Mouse (Mus musculus) cortical plate, adult 2 months (tissue): ENCODE results near the gene Letmd1.

ENCODE experiments used
- CTCF ChIP-seq: fragments of 200-500 bp; IDR thresholded peaks from 2 replicates; pipeline ENCODE4 v1.5.1; 2011; ENCODE audit warnings: mild to moderate bottlenecking, control low read depth, low read length; ENCODE audit not compliant: insufficient read depth; ENCODE audit errors: extremely low read depth
- POLR2A ChIP-seq: fragments of 200-500 bp; IDR thresholded peaks from 2 replicates; pipeline ENCODE4 v1.6.1; 2011; ENCODE audit warnings: mild to moderate bottlenecking, low read length, control low read depth; ENCODE audit not compliant: insufficient read depth; ENCODE audit errors: extremely low read depth

DNA sequence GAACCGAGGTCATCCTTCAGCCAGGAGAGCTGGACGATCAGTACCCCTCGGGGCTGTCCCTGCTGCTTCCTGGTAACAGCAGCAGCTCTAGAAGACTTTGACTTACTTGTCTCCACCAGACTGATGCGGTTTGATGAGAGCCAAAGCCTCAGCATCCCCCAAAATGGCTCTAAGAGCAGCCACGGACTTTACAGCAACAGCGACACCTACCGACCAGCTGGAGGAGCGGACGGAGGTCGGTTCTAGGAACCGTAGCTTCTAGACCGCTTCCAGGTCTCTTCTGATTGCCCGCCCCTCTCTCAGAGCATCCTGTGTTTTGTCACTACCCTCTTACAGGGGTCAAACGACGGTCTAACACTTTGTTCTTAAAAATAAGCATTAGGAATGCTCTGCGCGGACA is 11.5 kb upstream of the Letmd1 start:
- peak; percentile 95 for TF ChIP-seq CTCF
- no peak for TF ChIP-seq POLR2A
